Mouse (Mus musculus) megakaryocyte-erythroid progenitor cell, adult 5-6 weeks (primary cell): ENCODE data around the gene Slc16a2. TPM values are rescaled to one million over a fixed set of nuclear protein-coding genes. Genes with fewer than 3 reads are reported as not detected.

Experiments used
- ATAC-seq: replicated peaks from 2 replicates; pipeline ENCODE4 v1.8.0; 2016; ENCODE audit warnings: mild to moderate bottlenecking, inconsistent platforms; ENCODE audit not compliant: severe bottlenecking, poor library complexity, low FRiP score, low TSS enrichment
- total RNA-seq, 2 experiments: library from RNA; stranded (forward) in 1 of 2; stranded (reverse) in 1 of 2; fragments of 200-1000, 215-1000 nt in 1 of 2; fragments of >200 nt in 1 of 2; fragmentation: Nextera tagmentation in 1 of 2; gene quantifications; 2 replicates each; pipeline ENCODE4 v1.2.3; 2014 to 2017

Slc16a2 gene
- total RNA-seq (2014; fragmentation: Nextera tagmentation) (not detected in 2 replicates), total RNA-seq (2017) (0.05 and 0.19 TPM in 2 replicates)

GRCm38 (mm10) chrX:103821832-103822196 lies at the start of gene Slc16a2:
Gene Slc16a2, minus strand, starts transcription at chrX:103821983.
- ATAC-seq, result peak; percentile 80

DNA sequence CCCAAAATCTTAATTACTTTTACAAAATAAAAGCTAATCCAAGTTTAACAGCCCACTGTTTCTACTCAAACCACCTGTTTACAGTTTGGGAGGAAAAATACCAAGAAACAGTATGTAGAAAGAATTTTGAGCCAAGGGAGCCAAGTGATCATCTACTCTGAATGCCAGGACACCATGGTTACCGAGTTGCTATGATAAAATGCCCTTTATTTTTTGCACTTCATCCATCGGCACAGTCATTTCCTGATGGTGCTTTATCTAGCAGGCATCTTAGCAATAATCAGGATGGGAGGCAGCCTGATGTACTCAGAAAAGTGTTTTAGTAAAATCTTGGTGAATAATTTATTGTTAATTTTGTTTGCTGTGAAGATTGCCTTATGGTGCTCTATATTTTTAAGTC lies 41.7 kb upstream of the Slc16a2 start:
- no peak for ATAC-seq

DNA sequence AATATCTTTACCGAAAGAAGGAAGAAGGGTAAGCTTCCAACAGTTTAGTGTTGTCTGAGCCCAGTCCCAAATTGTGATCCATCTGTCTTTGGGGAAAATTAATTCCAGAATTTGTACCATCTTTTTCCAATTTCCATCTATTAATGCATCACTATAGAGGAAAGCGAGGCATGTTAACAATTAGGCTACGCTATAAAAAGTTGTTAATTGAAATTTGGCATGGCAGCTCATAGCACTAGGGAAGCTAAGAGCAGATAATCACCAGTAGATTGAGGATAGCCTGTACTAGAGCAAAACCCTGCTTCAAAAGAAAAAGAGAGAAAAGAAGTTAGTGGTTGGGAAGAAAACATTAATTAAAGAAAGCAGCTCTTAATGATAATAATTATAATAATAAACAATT lies 41.1 kb upstream of the Slc16a2 start:
- no peak for ATAC-seq

- no peak for ATAC-seq
Measured at GRCm38 (mm10) chrX:103845266-103845665, 23.5 kb upstream of the Slc16a2 start.

GRCm38 (mm10) chrX:103828836-103829235 lies 7.1 kb upstream of the Slc16a2 start:
- no peak for ATAC-seq

GRCm38 (mm10) chrX:103822271-103822811 lies 558 bp upstream of the Slc16a2 start:
- ATAC-seq, result no peak

DNA sequence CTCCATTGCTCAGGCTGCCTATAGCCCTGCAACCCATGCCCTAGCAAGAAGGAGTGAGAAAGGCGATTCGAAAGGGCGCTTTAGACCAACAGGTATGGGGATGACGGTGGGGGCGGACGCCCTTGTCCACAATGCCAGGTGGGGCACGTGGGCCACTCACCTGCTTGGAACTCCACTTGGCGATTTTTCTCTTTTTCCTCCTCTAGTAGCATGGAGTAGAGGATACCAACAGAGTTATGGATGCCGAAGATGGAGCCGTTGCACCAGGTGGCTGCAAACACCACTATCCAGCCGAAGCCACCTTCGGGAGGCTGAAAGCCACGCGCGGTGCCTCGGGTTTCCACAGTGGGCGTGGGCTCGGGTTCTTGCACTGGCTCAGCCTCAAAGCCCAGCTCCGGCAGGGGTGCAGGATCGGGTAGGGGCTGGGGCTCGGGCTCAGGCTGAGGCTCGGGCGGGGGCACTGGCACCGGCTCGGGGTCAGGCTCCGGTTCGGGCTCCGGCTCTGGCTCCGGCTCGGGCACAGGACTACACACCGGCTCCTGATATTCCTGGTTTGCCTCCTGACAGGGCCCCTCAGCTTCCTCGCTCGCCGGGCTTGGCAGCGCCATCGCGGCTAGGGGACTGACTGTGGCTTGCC lies 470 bp downstream of the Slc16a2 start:
- peak; percentile 44; the same call in 1 of the 2 replicates for ATAC-seq

GRCm38 (mm10) chrX:103820307-103821194 lies 1.2 kb downstream of the Slc16a2 start:
- ATAC-seq, result no peak

DNA sequence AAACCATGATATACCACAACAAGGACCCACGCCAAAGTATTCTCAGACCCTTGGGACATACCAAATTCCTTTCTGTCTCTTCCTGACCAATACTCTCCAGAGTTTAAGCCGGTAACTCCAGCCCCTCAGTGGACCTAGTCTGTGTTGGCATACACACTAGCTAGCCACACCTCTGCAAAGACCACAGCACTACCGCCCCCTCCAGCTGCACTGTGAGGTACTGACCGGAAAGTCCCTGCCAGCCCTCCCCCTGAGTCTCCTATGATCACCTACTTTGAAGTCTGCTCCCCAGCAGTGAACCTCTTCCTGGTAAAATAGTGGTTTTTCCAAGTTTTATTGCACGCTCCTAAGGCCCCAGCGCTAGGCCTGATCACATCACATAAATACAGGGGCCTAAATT lies 2.5 kb downstream of the Slc16a2 start:
- ATAC-seq, result no peak

DNA sequence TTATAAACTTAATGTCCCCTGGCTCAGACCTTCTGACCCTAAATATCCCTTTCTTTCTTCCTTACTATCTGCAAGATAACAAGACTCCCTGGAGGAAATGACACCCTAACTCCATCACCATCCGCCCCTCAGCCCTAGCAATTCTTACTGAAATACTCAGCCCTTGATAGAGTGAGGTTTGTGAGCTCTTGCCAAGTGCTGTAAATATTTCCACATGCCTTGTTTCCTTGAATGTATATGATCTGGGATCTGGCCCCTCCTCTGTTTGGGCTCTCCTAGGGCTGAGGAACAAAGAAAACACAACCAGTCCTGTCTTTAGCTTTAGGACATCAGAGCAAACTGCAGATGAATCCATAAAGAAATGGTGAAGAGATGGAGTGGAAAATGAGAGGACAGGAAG lies 9.1 kb downstream of the Slc16a2 start:
- no peak for ATAC-seq

GRCm38 (mm10) chrX:103810483-103810882 lies 11.3 kb downstream of the Slc16a2 start:
- no peak for ATAC-seq

- no peak for ATAC-seq
Measured at GRCm38 (mm10) chrX:103806373-103806772, 15.4 kb downstream of the Slc16a2 start.

- no peak for ATAC-seq
Measured at GRCm38 (mm10) chrX:103796961-103797360, 24.8 kb downstream of the Slc16a2 start.

DNA sequence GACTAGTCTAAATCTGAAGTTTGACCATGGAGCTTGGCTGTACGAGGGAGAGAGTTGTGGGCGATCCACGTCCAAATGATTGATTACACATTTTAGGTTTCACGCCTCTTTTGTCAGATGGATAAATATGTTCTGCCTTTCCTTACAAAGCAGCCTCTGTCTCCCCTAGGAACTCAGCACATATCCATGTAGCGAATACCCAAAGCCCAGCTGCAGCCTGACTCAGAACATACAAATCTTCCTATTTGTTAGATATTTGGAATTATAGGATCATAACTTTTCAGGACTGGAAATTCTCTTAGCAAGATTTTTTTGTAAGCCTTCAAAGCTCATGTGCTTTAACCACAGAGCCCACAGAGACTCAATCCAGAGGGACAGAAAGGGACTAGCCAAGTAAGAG lies 26.3 kb downstream of the Slc16a2 start:
- ATAC-seq, result no peak

GRCm38 (mm10) chrX:103791329-103791728 lies 30.5 kb downstream of the Slc16a2 start:
- ATAC-seq, result no peak

DNA sequence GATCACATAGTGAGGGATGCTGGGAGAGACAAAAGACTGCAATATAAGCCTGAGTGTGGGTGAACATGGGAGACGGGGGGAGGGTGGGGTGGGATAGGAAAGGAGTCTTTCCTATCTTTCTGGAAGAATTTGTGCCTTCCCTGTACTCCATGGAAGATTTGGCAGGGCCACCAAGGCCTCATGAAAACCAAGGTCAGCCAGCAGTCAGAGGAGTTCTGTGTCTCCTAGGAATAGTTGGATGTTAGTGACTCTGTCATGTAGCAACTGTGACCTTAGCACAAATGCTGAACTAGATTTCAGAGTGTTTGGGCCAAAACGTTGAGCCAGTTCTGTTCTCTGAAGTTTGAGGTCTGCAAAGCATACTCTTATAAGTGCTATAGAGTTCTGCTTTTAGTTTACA lies 36.1 kb downstream of the Slc16a2 start:
- no peak for ATAC-seq

GRCm38 (mm10) chrX:103776412-103776811 lies 45.4 kb downstream of the Slc16a2 start:
- ATAC-seq, result no peak

DNA sequence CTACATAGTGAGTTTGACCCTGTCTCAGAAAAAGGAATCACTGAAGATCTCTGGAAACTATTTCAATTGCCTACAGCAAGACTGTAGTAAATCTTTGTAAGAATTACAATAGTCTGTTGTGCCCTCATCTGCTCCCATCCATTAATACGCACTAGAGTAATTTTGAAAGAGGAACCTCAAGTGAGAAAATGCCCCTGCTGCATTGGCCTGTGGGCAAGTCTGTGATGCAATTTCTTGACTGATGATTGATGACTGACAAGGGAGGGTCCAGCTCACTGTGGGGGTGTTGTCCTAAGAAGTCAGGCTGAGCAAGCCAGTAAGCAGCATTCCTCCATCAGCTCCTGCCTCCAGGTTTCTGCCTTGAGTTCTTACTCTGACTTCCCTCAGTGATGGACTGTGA lies 75.6 kb downstream of the Slc16a2 start:
- no peak for ATAC-seq

- ATAC-seq, result no peak
Measured at GRCm38 (mm10) chrX:103744171-103745039, 77.4 kb downstream of the Slc16a2 start.

GRCm38 (mm10) chrX:103742057-103742315 lies 79.8 kb downstream of the Slc16a2 start:
- no peak for ATAC-seq
